Mouse (Mus musculus): Measurements from ENCODE around the gene Dnajc2. TPM values are rescaled to one million over a fixed set of nuclear protein-coding genes. Genes with fewer than 3 reads are reported as not detected.
A peak's percentile ranks its signal among the peaks of the same experiment; 100 is the strongest.

The Dnajc2 gene
- 58.2 and 67.2 TPM in 2 replicates for polyA plus RNA-seq (2015; fragmentation: Nextera tagmentation; extraction: Ambion mirVana)

DNA sequence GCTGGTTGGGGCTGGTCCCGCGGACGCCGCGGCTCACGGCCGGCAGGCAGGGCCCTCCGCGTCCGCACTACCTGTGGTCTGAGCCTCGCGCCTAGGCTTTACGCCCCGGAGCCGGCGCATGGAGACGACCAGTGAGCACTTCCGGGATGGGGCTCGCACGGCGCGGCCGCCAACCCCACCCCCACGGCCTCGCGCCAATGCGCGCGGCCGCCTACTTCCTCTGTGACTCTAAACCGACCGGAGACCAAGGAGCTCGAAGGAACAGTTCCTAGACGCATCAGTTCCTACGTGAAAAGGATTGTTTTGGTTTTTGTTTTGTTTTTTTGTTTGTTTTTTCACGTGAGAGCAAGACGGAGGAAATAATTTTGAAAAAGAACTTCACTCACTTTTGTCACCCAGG, at the start of gene Dnajc2, which contains the start of gene Psmc2:
Gene Dnajc2 (minus strand): TSS at position 199 of the 400 bp plus-strand sequence.
Gene Psmc2 (plus strand): TSS at position 231 of the 400 bp plus-strand sequence.
- Histone ChIP-seq H3K27me3 (ENCODE audit: insufficient read depth, low read length) (no peaks in the 10 kb centered on the region), H3K4me1 (ENCODE audit: insufficient read depth, low read length) (peaks cover 21% of the 10 kb centered on the region), H3K36me3 (ENCODE audit: insufficient read depth, low read length) (peaks cover 29% of the 10 kb centered on the region), H3K4me3 (ENCODE audit: low read length) (peak within 1 kb of the TSS; percentile 75), H3K9me3 (ENCODE audit: low read length) (no peaks in the 10 kb centered on the region), H3K9ac (replicated peaks; ENCODE audit: low read length) (peak within 1 kb of the TSS; percentile 77), H3K27ac (ENCODE audit: low read length) (peak within 1 kb of the TSS; percentile 88), H3K4me2 (replicated peaks; ENCODE audit: low read depth, low read length) (peak within 1 kb of the TSS; percentile 93)
- WGBS = 0% methylated on average over 37 of the region's 37 CpGs
- ATAC-seq (ENCODE audit: low FRiP score, low TSS enrichment) = peak; percentile 96

GRCm38 (mm10) chr5:21831761-21832160, 46.7 kb upstream of the Dnajc2 start:
- WGBS = 70% methylated on average over 3 of the region's 3 CpGs
- Histone ChIP-seq H3K27ac (ENCODE audit: low read length) (no peak overlapping the region), H3K27me3 (ENCODE audit: insufficient read depth, low read length) (no peaks in the 10 kb centered on the region), H3K9me3 (ENCODE audit: low read length) (no peaks in the 10 kb centered on the region), H3K36me3 (ENCODE audit: insufficient read depth, low read length) (no peaks in the 10 kb centered on the region), H3K4me3 (ENCODE audit: low read length) (no peak overlapping the region), H3K4me1 (ENCODE audit: insufficient read depth, low read length) (no peaks in the 10 kb centered on the region), H3K4me2 (replicated peaks; ENCODE audit: low read depth, low read length) (no peak overlapping the region), H3K9ac (replicated peaks; ENCODE audit: low read length) (no peak overlapping the region)
- no peak for ATAC-seq (ENCODE audit: low FRiP score, low TSS enrichment)

DNA sequence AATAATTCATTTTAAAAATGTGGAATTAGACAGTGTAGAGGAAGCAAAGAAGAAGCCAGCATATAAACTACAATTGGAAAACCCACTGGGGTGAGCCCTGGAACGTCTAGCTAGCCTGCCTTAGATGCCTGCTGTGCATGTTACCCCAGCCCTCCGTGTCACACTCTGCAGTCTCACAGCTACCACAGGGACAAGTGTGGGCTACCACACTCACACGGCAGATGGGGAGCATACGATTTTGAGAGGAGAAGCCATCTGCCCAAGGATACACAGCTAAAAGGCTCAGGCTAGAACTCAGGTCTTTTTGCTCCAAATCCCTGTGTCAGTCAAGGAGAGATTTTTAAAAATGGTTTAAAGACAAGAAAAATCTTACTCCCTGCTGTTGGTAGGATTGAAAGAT, 43.8 kb upstream of the Dnajc2 start:
- Histone ChIP-seq H3K27me3 (ENCODE audit: insufficient read depth, low read length) (no peaks in the 10 kb centered on the region), H3K9me3 (ENCODE audit: low read length) (no peaks in the 10 kb centered on the region), H3K4me3 (ENCODE audit: low read length) (no peak overlapping the region), H3K4me2 (replicated peaks; ENCODE audit: low read depth, low read length) (no peak overlapping the region), H3K36me3 (ENCODE audit: insufficient read depth, low read length) (no peaks in the 10 kb centered on the region), H3K27ac (ENCODE audit: low read length) (no peak overlapping the region), H3K9ac (replicated peaks; ENCODE audit: low read length) (no peak overlapping the region), H3K4me1 (ENCODE audit: insufficient read depth, low read length) (no peaks in the 10 kb centered on the region)
- no peak for ATAC-seq (ENCODE audit: low FRiP score, low TSS enrichment)
- WGBS = 77% methylated on average over 4 of the region's 4 CpGs

DNA sequence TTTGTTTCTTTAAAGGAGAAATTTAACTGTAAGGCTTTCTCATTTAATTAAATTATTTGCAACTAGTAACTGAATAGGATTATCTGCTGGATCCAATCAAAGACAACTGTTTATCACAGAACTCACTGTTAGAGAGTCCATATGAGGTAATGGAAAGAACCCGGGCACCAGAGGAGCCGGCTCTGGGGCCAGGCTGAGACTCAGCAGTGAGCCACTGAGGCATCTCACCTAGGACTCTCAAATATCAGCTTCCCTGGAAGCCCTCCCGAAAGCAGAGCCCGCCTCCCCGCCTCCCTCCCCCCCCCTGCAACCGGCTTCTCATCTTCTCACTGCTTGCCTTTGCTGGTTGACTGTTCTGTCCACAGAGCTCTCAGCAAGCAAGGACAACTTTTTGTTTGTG, 42.6 kb upstream of the Dnajc2 start:
- Histone ChIP-seq H3K27me3 (ENCODE audit: insufficient read depth, low read length) (no peaks in the 10 kb centered on the region), H3K27ac (ENCODE audit: low read length) (no peak overlapping the region), H3K4me3 (ENCODE audit: low read length) (no peak overlapping the region), H3K4me2 (replicated peaks; ENCODE audit: low read depth, low read length) (no peak overlapping the region), H3K9ac (replicated peaks; ENCODE audit: low read length) (no peak overlapping the region), H3K4me1 (ENCODE audit: insufficient read depth, low read length) (no peaks in the 10 kb centered on the region), H3K36me3 (ENCODE audit: insufficient read depth, low read length) (no peaks in the 10 kb centered on the region), H3K9me3 (ENCODE audit: low read length) (no peaks in the 10 kb centered on the region)
- peak; percentile 73; the same call in 1 of the 2 replicates for ATAC-seq (ENCODE audit: low FRiP score, low TSS enrichment)
- WGBS = 17% methylated on average over 6 of the region's 6 CpGs

- Histone ChIP-seq H3K9ac (replicated peaks; ENCODE audit: low read length) (no peak overlapping the region), H3K4me3 (ENCODE audit: low read length) (no peak overlapping the region), H3K9me3 (ENCODE audit: low read length) (no peaks in the 10 kb centered on the region), H3K36me3 (ENCODE audit: insufficient read depth, low read length) (no peaks in the 10 kb centered on the region), H3K27ac (ENCODE audit: low read length) (no peak overlapping the region), H3K27me3 (ENCODE audit: insufficient read depth, low read length) (no peaks in the 10 kb centered on the region), H3K4me1 (ENCODE audit: insufficient read depth, low read length) (no peaks in the 10 kb centered on the region), H3K4me2 (replicated peaks; ENCODE audit: low read depth, low read length) (no peak overlapping the region)
- no peak for ATAC-seq (ENCODE audit: low FRiP score, low TSS enrichment)
- 31% methylated on average over 7 of the region's 7 CpGs for WGBS
Measured at GRCm38 (mm10) chr5:21826370-21826769, 41.3 kb upstream of the Dnajc2 start.

DNA sequence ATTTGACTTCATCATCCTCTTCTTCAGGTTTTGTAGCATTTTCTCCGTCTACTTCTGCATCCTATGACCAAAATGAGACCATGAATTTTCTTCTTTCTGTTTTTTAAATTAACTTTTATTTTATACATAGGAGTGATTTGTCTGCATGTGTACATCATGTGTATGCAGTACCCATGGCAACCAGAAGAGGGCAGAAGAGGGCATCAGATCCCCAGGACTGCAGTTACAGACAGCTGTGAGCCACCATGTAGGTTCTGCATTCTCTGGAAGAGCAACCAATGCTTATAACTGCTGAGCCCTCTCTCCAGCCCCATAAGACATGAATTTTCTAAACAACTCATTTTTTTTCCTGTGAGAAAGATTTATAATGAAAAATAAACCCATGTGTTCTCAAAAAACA, 28.9 kb upstream of the Dnajc2 start:
- Histone ChIP-seq H3K36me3 (ENCODE audit: insufficient read depth, low read length) (no peaks in the 10 kb centered on the region), H3K27me3 (ENCODE audit: insufficient read depth, low read length) (no peaks in the 10 kb centered on the region), H3K9ac (replicated peaks; ENCODE audit: low read length) (no peak overlapping the region), H3K4me1 (ENCODE audit: insufficient read depth, low read length) (no peaks in the 10 kb centered on the region), H3K9me3 (ENCODE audit: low read length) (no peaks in the 10 kb centered on the region), H3K4me2 (replicated peaks; ENCODE audit: low read depth, low read length) (no peak overlapping the region), H3K4me3 (ENCODE audit: low read length) (no peak overlapping the region), H3K27ac (ENCODE audit: low read length) (no peak overlapping the region)
- WGBS = 53% methylated on average over 1 of the region's 1 CpGs
- no peak for ATAC-seq (ENCODE audit: low FRiP score, low TSS enrichment)

DNA sequence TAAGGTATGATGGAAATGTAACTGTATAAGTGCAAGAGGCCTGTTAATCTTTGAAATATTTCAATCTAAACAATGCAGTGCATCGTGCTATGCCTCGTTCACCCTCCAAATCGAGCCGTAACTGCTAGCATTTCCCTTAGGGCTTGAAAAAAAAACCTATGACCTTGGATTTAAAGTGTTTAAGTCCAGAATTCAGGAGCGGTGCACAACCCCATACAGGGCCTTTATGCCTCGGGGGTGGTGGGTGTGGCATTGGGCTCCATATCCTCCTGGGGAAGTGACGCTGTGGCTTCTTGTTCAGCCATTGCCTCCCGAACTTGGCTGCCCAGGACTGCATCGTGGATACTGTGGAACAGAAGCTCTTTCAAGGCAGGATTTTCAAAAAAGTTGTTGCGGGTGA, 25.9 kb upstream of the Dnajc2 start:
- no peak for ATAC-seq (ENCODE audit: low FRiP score, low TSS enrichment)
- H3K4me3 ChIP-seq (ENCODE audit: low read length) = no peak overlapping the region
- H3K4me1 ChIP-seq (ENCODE audit: insufficient read depth, low read length) = no peaks in the 10 kb centered on the region
- no peaks in the 10 kb centered on the region for H3K9me3 ChIP-seq (ENCODE audit: low read length)
- WGBS = 79% methylated on average over 10 of the region's 10 CpGs
- no peaks in the 10 kb centered on the region for H3K27me3 ChIP-seq (ENCODE audit: insufficient read depth, low read length)
- no peak overlapping the region for H3K4me2 ChIP-seq (replicated peaks; ENCODE audit: low read depth, low read length)
- H3K9ac ChIP-seq (replicated peaks; ENCODE audit: low read length) = no peak overlapping the region
- no peaks in the 10 kb centered on the region for H3K36me3 ChIP-seq (ENCODE audit: insufficient read depth, low read length)
- H3K27ac ChIP-seq (ENCODE audit: low read length) = no peak overlapping the region

GRCm38 (mm10) chr5:21804837-21805236, 19.8 kb upstream of the Dnajc2 start:
- Histone ChIP-seq H3K9ac (replicated peaks; ENCODE audit: low read length) (no peak overlapping the region), H3K4me2 (replicated peaks; ENCODE audit: low read depth, low read length) (no peak overlapping the region), H3K36me3 (ENCODE audit: insufficient read depth, low read length) (peaks cover 38% of the 10 kb centered on the region), H3K27ac (ENCODE audit: low read length) (no peak overlapping the region), H3K4me1 (ENCODE audit: insufficient read depth, low read length) (no peaks in the 10 kb centered on the region), H3K4me3 (ENCODE audit: low read length) (no peak overlapping the region), H3K27me3 (ENCODE audit: insufficient read depth, low read length) (no peaks in the 10 kb centered on the region), H3K9me3 (ENCODE audit: low read length) (no peaks in the 10 kb centered on the region)
- WGBS = 81% methylated on average over 4 of the region's 4 CpGs
- no peak for ATAC-seq (ENCODE audit: low FRiP score, low TSS enrichment)

DNA sequence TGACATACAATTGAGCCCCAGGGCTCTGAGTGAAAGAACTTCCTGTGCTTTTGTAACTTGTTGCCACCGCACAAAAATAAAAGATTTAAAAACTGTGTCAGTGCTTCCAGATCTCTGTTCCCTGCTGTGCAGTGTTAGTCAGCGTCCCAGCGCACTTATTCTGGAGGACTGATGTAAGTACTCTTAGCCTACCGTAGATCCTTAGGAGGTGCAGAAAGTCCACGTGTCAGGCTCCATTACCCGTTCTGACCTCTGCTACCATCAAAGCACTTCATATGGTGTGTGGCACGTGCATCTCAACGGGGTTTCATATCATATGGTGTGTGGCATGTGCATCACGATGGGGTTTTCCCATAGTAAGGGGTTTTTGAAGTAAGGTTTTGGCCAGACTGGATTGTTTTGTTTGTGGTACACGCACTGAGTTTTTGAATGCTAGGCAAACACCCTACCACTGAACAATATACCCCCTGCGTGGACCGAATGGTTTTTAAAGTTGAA, 18.7 kb upstream of the Dnajc2 start:
- H3K36me3 ChIP-seq (ENCODE audit: insufficient read depth, low read length) = peaks cover 47% of the 10 kb centered on the region
- H3K27me3 ChIP-seq (ENCODE audit: insufficient read depth, low read length) = no peaks in the 10 kb centered on the region
- WGBS = 93% methylated on average over 12 of the region's 12 CpGs
- ATAC-seq (ENCODE audit: low FRiP score, low TSS enrichment) = no peak
- H3K27ac ChIP-seq (ENCODE audit: low read length) = no peak overlapping the region
- H3K9me3 ChIP-seq (ENCODE audit: low read length) = no peaks in the 10 kb centered on the region
- no peaks in the 10 kb centered on the region for H3K4me1 ChIP-seq (ENCODE audit: insufficient read depth, low read length)
- H3K4me3 ChIP-seq (ENCODE audit: low read length) = no peak overlapping the region
- H3K9ac ChIP-seq (replicated peaks; ENCODE audit: low read length) = no peak overlapping the region
- H3K4me2 ChIP-seq (replicated peaks; ENCODE audit: low read depth, low read length) = no peak overlapping the region

DNA sequence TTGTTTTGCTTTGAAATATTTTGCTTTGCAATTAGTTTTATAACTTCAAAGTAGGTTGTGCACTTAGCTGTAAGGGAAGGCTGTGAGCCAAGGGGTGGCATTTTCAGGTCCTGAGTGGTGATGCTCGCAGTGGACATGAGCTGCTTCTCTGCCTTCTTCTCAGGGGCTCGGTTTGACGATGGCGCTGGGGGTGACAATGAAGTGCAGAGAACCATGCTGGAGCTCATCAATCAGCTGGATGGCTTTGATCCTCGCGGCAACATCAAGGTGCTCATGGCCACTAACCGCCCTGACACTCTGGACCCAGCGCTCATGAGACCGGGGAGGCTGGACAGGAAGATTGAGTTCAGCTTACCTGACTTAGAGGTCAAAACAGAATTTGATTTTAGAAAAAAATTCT, 17.9 kb upstream of the Dnajc2 start:
- Histone ChIP-seq H3K27ac (ENCODE audit: low read length) (no peak overlapping the region), H3K27me3 (ENCODE audit: insufficient read depth, low read length) (no peaks in the 10 kb centered on the region), H3K4me3 (ENCODE audit: low read length) (no peak overlapping the region), H3K9ac (replicated peaks; ENCODE audit: low read length) (no peak overlapping the region), H3K4me1 (ENCODE audit: insufficient read depth, low read length) (no peaks in the 10 kb centered on the region), H3K4me2 (replicated peaks; ENCODE audit: low read depth, low read length) (no peak overlapping the region), H3K36me3 (ENCODE audit: insufficient read depth, low read length) (peaks cover 51% of the 10 kb centered on the region), H3K9me3 (ENCODE audit: low read length) (no peaks in the 10 kb centered on the region)
- 70% methylated on average over 9 of the region's 9 CpGs for WGBS
- ATAC-seq (ENCODE audit: low FRiP score, low TSS enrichment) = no peak
